Mouse (Mus musculus): ENCODE data around the gene Eva1b. TPM values are rescaled to one million over a fixed set of nuclear protein-coding genes. Genes with fewer than 3 reads are reported as not detected.
A peak's percentile ranks its signal among the peaks of the same experiment; 100 is the strongest.
"Not testable (repeated sequence)": the region's sequence is repeated elsewhere in the genome, so short reads cannot be mapped to it uniquely, and the experiment has no call there.

Eva1b gene
- total RNA-seq, 2 experiments from 2014 or later, result 20.0 to 25.5 TPM

DNA sequence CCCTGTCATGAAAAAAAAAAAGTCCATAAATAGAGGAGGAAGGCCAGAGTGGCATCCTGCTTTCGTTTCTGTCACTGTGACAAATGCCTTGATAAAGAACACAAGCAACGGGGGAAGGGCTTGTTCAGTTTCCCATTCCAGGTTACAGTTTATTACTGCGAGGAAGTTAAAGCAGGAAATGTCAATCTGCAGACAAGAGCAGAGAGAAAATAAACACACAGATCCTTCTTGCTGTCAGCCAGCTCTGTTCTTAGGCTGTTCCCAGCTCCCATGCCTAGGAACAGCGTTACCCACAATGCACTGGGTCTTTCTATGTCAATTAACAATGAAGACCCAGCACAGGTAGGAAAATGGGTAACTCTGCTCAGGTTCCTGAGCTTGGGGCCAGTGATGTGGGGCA, 7.6 kb downstream of the Eva1b start:
- DNase-seq, result no peak

DNA sequence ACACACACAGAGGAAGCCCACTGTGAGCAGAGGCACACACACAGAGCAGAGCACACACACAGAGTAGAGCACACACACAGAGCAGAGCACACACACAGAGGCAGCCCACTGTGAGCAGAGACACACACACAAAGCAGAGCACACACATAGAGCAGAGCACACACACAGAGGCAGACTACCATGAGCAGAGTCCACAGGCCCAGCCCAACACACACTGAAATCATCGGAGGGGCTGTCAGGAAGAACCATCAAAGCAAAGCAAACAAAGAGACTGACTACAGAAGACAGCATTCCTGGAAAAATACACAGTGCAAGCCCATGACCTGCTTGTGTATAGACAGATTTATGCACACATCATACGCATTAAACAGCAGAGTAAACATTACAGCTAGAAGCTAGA, 8.3 kb downstream of the Eva1b start:
- no peak for DNase-seq

DNA sequence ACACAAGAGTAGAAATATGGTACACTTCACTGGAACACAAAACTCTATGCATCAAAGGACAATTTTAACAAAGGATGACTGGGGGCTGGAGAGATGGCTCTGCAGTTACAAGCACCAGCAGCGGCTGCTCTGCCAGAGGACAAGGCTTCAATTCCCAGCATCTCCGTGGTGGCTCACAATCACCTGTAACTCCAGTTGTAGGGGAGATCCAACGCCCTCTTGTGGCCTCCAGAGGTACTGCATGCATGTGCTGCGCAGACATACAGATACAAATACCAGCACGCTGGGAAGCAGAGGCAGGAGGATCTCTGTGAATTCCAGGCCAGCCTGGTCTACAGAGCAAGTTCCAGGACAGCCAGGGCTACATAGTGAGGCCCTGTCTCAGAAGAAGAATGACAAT, 9.1 kb downstream of the Eva1b start:
- DNase-seq, result no peak

DNA sequence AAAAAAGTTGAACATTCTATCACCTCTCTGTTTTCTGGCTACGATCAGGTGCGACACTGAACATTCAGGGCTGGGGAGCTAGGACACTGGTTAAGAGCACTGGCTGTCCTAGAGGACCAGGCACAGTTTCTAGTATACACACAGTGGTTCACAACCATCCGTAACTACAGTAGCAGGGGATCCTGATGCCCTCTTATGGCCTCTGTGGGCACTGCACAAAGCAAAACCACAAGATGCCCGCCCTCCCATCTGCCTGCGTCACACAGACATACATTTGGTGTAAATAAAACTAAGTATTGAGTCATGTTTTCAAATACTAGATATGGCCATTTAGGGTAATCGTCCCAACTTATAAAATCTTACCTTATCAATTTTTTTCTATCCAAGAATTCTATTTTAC, 10.0 kb downstream of the Eva1b start:
- DNase-seq, result no peak

DNA sequence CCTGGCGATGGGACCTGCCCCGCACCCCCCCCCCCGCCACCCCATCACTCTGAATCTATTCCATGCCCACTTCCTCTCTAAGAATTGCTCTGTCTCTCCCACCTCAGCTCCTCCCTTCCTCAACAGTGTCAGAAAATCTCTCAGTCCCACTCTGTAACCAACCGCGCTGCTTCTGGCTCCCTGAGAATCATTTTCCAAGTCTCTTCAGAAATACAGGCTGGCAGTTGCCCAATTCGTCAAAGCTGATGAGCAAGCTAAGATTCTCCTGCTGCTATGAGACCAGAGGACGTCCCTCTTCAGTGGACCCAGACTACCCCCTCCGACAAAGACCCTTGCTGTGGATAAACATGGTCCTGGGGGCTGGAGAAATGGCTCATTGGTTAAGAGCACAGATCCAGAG, 11.9 kb downstream of the Eva1b start:
- no peak for DNase-seq

DNA sequence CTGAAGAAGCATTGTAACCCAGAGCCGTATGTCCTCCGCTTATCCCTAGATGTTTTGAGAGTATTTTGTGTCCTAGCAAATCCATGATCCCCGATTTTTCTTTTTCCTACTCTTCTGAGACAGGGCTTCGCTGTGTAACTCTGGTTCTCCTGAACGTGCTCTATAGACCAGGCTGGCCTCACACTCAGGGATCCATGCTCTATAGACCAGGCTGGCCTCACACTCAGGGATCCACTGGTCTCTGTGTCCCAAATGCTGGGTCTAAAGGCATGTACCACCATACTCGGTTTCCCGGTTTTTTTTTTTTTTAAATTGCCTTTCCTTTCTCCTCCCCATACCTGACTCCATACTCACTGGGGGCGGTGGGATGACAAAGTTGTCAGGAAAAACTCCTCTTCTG, 13.4 kb downstream of the Eva1b start:
- no peak for DNase-seq

DNA sequence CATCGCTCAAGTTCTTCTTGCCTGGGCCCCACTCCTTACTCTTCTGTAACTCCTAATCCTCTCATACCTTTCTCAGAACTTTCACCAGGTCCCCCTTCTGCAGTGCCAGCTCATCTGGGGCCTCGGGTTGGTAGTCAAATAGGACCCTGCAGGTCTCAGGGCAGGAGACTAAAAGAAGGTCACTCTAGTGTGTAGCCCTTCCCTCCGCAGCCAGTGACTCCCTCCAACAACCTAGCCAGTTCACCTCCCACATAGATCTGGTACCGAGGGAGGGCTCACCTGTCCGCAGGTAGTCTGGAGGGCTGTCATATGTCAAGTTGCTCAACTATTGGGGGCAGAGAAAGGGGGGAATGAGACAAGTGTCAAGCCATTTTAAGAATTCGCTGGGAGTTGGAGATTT, 13.9 kb downstream of the Eva1b start:
- peak; percentile 3 for DNase-seq

DNA sequence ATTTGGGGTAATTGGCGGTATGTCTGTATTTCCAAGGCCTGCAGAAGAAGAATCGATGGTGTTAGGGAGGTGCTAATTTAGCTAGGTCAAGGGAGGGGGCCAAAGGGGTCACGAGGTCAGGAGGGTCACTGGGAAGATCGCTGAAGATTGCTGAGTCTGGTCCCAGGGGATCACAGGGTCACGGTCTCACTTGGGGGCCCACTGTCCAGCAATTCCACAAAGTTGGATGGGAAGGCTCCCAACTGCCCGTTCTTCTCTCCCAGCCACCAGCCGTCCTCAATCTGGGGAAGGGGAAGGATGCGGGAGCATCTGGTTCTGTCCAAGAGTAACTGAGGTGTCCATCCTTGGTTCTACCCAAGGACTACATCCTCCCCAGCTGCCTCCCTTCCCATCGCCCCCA, 14.4 kb downstream of the Eva1b start:
- peak; percentile 3 for DNase-seq

DNA sequence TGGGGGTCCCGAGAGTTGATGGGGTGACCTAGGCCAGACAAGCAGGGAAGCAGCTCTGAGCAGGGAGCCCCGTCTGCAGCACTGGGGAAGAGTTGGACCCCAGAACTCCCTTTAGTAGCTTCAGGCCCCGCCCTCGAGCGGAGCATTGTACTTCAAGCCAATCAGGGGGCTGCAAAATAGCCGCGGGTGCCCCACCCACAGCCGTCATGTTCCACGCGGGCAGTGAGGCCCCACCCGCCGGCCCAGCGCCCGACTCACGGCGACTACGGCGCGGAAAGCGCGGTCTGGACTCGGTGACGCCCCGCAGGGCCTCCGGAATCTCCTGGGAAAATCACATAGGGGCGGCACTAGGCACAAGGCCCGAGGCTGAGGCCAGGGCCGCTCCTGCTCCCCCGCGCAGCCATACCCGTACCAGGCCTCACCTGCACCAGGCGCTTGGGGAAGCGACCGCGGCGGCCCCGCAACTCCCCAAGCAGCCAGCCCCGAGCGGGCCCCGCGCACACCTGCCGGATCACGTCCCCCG, 15.1 kb downstream of the Eva1b start:
- DNase-seq, result peak; percentile 88

DNA sequence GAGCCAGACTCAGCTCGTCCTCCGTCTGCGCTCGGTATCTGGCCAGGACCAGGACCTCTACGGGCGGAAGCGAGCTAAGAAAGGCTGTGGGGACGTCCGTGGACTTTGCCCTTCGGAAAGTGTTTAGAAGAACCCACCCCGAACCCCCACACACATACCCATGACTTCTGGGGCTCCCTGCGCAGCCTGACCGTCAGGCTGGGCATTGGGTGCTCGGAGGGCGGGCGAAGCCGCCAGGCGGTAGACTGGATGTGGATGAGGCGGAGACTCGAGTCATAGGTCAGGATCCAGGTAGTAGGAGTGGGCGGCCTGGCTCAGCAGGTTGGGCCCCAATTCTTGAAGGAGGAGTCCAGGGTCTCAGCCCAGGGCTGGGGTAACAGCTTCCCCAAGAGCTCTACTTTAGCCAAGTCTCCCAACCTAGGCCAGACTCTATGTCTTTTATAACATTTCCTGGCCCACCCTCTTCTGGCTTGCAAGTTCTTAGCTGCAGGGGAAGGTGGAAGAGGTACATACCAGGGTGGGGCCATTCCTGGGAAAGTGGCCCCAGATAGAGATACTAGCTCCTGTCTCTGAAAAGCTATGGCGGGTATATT, 15.6 kb downstream of the Eva1b start, which contains the start of gene Sh3d21:
Gene Sh3d21 (minus strand): TSS at position 425 of the 593 bp plus-strand sequence.
- no peak for DNase-seq

DNA sequence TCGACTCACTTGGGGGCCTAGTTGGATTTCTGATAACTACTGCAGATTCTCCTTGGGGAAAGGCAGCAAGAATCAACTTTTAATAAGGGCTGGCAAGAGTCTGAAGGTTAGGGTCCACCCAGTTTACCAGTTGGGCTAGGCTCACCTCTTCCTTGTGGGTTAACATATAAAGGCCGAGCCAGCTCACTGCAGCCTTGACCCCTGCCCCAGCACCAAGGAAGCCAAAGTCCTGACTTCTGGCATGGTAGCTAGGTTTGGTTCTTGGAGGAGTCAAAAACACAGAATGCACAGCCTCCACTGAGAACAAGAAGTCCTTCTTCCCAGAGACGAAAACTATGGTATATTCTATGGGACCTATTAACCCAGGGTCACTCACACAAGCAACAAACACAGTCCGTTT, 16.1 kb downstream of the Eva1b start:
- no peak for DNase-seq

DNA sequence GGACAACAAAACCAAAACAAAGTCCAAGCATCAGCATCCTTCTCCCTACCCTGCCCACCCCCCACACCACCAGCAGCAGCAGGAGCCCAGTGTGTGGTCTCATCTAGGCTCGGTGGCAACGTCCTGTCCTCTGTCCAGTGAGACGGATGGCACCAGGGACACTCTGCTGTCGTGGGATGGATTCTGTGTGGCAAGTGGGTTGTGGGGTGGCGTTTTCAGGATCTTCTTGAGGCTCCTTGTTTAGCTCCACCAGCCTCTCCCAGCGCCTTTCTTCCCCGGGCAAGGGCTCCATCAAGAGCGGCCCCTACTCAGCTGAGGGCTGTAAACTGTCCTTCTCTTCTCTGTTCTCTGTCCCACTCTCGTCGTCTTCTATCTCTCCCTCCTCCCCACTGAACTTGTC, 17.5 kb downstream of the Eva1b start:
- DNase-seq, result not testable (repeated sequence)

DNA sequence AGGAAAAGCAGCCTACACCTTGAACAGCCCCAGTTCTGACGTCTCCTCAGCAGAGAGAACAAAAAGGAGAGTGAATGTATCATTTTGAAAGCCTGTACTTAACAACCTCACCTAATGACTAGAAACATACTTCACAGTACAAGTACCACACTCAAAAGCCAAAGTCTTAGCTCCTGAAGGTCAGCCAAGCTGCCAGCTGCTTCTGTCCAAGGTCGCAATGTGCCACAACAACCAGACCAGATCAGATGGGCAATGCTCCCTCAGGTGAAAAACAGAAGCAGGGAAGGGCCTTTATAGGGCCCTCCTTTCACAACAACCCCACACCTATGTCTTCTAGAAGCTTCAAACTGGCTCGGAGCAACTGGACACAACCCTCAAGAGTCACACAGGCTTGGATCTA, 18.5 kb downstream of the Eva1b start:
- DNase-seq, result no peak

DNA sequence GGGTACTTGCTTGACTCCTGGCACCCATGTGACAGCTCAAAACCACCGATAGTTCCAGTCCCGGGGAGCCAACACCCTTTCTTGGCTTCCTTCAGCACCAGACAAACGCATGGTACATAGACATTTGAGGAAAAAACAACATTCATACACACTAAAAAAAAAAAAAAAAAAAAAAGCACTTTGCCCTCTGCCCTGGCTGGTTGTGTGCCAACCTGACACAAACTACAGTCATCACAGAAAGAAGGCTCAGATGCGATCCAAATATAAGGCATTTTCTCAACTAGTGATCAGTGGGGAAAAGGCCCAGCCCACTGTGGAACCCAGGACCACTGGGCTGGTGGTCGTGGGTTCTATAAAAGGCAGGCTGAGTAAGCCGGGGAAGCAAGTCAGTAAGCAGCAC, 21.3 kb downstream of the Eva1b start:
- DNase-seq, result no peak

DNA sequence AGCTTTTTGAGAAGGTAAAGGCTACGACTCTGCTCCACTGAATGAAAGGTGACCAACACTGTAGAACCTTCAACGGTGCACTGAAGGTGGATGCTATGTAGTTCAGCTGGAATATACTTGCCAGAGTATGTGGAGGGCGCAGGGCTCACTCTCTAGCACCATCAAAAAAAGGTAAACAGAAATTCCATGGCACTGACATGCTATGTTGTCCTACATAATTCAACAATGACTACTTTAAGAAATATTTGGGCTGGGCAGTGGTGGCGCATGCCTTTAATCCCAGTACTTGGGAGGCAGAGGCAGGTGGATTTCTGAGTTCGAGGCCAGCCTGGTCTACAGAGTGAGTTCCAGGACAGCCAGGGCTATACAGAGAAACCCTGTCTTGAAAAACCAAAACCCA, 23.2 kb downstream of the Eva1b start:
- not testable (repeated sequence) for DNase-seq

DNA sequence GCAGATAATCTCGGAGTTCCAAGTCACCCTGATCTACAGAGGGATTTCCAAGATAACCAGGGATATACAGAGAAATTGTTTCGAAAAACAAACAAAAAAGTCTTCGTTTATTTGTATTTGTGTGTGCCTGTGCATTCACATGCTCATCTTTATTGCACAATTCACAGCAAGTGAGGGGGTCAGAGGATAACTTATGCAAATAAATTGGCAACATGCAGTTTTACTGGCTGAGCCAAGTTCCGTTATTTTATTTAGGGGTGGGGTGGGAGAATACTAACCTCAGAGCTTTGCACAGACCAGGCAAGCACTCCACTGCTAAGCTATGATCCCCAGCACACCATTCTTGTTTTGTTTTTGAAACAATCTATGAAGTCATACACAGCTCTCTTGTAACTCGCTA, 26.3 kb downstream of the Eva1b start:
- DNase-seq, result no peak

DNA sequence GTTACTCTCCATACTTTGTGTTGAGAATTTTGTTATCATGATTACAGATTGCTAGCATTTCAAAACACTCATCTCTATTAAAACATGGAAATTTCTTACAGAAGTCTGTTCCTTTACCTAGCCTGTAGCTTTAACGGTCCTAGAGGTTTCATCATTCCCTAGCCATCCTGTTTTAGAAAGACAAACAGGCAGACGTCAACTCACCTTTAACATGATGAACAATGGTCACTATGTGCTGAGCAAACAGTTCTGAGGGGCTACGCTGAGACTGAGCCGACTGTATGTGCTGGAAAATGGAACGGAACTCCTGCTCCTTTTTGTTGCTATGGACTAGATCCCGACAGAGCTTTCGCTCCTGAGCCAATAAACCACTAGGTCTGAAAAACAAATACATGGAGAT, 28.4 kb downstream of the Eva1b start:
- DNase-seq, result not testable (repeated sequence)

DNA sequence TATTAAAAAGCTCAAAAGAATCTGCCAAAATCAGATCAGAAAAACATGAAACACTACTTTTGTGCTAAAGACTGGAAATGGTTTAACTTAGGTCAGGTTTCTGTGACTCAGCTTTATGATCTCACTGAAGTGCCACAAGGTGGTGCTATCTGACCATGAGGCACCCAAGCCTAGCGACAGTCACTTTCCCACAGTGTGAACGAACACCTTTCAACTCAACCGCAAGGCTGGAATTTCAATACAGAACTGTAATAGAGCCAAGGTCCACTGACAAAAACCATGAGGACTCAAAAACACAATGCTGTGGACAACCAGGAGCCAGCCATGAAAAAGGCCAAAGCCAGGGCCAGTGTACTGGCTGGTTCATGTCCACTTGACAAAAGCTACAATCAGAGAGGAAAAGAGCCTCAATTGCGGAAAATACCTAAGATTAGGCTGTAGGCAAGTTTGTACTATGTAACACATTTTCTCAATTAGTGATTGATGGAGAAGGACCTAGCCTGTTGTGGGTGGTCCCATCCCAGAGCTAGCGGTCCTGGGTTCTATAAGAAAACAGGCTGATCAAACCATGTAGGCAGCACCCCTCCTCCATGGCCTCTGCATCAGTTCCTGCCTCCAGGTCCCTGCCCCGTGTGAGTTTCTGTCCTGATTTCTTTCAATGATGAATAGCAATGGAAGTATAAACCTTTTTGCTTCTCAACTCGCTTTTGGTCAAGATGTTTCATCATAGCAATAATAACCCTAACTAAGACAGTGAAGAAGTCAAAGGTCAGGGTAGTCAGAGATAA, 33.8 kb downstream of the Eva1b start:
- DNase-seq, result no peak

DNA sequence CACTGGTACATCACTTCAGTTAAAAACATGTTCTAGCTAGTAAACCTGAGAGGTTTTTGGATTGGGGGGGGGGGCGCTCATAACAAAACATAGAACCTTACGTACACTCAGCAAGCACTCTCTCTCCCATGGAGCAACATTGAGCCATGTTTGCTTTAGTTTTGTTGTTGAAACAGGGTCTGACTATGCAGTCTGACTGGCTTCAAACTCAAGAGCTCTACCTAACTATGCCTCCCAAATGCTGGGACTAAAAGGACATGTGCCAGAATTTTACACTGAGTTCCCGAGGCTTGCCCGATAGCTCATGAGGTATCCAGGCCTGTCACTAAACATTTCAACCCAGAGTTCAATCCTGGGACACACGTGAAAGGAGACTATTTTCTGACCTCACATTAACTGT, 35.5 kb downstream of the Eva1b start:
- DNase-seq, result no peak

DNA sequence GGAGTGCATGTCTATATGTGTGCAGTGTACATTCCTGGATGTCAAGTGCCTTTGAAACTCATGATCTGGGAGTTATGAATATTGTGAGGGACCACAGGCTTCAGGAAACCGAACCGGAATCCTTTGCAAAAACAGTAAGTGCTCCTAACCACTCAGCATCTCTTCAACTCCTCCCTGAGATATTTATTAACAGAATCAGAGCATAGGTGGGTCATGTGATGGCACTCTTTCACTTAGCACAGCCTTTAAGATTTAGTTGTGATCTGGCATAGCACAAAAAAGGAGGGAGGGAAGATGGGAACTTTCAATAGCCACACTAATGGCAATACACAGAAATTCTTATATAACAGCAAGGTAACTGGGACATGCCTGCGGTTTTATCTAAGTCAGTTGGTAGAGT, 39.6 kb downstream of the Eva1b start:
- DNase-seq, result no peak

DNA sequence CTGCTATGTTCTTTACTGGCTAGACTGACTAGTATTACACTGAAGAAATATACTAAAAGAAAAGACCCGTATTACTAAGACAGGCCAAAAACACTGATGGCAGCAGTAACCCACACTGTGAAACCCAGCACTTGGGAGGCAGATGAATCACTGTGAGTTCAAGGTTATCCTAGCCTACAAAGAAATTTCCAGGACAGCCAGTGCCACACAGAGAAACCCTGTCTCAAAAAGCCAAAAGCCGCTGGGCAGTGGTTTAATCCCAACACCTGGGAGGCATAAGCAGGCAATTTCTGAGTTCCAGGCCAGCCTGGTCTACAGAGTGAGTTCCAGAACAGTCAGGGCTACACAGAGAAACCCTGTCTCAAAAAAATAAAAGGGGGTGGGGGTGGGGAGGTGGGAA, 43.1 kb downstream of the Eva1b start:
- DNase-seq, result no peak

DNA sequence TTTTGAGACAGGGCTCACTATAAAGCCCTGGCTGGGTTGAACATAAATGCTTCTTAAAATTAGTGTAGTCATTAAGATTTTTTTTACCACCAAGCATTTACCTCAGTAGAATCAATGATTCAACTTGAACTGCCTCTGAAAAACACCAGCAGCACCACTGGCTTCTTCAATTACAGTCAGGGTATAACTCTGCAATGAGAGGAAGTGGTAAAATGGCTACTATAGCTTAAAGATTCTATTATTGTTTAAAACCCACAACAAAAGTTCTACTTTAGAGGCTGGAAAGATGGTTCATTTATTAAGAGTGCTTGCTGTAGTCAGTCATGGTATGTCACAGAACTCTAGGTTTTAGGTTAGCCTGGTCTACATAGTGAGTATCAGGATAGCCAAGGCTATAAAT, 46.7 kb downstream of the Eva1b start:
- DNase-seq, result no peak

DNA sequence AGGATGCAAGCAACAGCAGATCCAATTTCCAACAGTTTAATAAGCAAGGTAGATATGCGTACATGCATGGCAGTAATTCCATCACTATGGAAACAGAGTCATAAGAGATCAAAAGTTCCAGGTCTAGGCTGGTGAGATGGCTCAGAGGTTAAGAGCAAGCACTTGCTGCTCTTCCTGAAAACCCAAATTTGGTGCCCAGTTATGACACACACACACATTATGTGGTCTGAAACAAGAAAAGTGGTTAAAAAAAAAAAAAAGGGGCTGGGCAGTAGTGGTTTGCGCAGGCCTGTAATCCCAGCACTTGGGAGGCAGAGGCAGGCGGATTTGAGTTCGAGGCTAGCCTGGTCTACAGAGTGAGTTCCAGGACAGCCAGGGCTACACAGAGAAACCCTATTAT, 47.4 kb downstream of the Eva1b start:
- no peak for DNase-seq

DNA sequence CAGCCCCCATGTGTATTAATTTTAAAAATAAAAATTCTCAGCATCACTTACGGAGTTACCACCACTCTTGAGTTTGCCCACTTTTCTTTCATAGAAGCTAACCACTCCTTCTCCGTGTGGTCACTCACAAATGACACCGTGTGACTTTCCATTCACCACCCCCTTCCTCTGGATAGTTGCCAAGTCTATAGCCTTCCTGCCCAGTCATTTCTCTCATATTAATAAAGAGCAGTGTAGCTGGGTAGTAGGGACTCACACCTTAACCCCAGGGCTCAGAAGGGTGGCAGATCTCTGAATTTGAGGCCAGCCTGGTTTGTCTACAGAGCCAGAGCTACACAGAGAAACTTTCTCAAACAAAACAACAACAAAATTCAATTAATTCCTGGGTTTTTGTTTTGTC, 49.9 kb downstream of the Eva1b start:
- no peak for DNase-seq

Data from gastrocnemius, postnatal 10 days (tissue).